Mouse (Mus musculus) forebrain, embryonic 13.5 days (tissue): Measurements from ENCODE around the gene A530016L24Rik. TPM values are rescaled to one million over a fixed set of nuclear protein-coding genes. Genes with fewer than 3 reads are reported as not detected.

ENCODE experiments used
- ATAC-seq: fragments of 200-750 bp; cut with Nextera tagmentation; 2 replicates; pipeline ENCODE4 v1.8.0; 2017
- H3K27ac ChIP-seq: fragments of 300-500 bp; sonication (generic); 2 replicates; pipeline ENCODE4 v1.5.1; 2015; ENCODE audit warnings: inconsistent platforms, mild to moderate bottlenecking, moderate library complexity
- H3K27me3 ChIP-seq: fragments of 300-500 bp; sonication (generic); 2 replicates; pipeline ENCODE4 v1.6.1; 2015; ENCODE audit warnings: mild to moderate bottlenecking, inconsistent platforms
- H3K36me3 ChIP-seq: fragments of 300-500 bp; sonication (generic); 2 replicates; pipeline ENCODE4 v1.6.1; 2015; ENCODE audit warnings: mild to moderate bottlenecking, inconsistent platforms; ENCODE audit not compliant: poor library complexity, severe bottlenecking
- H3K4me1 ChIP-seq: fragments of 300-500 bp; sonication (generic); 2 replicates; pipeline ENCODE4 v1.6.1; 2015; ENCODE audit warnings: inconsistent platforms
- H3K4me2 ChIP-seq: fragments of 300-500 bp; sonication (generic); 2 replicates; pipeline ENCODE4 v1.6.1; 2015; ENCODE audit warnings: inconsistent platforms, mild to moderate bottlenecking, moderate library complexity
- H3K4me3 ChIP-seq: fragments of 300-500 bp; sonication (generic); 2 replicates; pipeline ENCODE4 v1.5.1; 2015; ENCODE audit warnings: mild to moderate bottlenecking, inconsistent platforms
- H3K9ac ChIP-seq: fragments of 300-500 bp; sonication (generic); 2 replicates; pipeline ENCODE4 v1.6.1; 2015; ENCODE audit warnings: mild to moderate bottlenecking, inconsistent platforms
- H3K9me3 ChIP-seq: fragments of 300-500 bp; sonication (generic); replicated peaks from 2 replicates; pipeline ENCODE4 v1.6.1; 2016; ENCODE audit warnings: inconsistent platforms
- WGBS: fragments of 180-500 bp; shearing (Covaris S2); methylation state at CpG from one replicate; pipeline ENCODE4 v1.1.7; 2015; 5-methylcytosine and 5-hydroxymethylcytosine counted together
- polyA plus RNA-seq: library from polyadenylated mRNA; unstranded; fragments of >200 nt; fragmentation: Nextera tagmentation; extraction: Ambion mirVana; gene quantifications from 2 replicates; pipeline ENCODE4 v1.2.1, GENCODE M21; 2015

Gene A530016L24Rik
- polyA plus RNA-seq, 1 experiment from 2014 or later: not detected

- H3K4me1 ChIP-seq: peaks cover 47% of the 10 kb centered on the region
- H3K9ac ChIP-seq: no peak overlapping the region
- H3K27me3 ChIP-seq: 0 out of 2 replicates have a peak, but pooled peaks cover 2% of the 10 kb centered on the region
- H3K27ac ChIP-seq: peak overlapping the region; percentile 95
- 86% methylated on average over 12 of the region's 12 CpGs for WGBS
- no peak overlapping the region for H3K4me3 ChIP-seq
- no peak for ATAC-seq
- no peaks in the 10 kb centered on the region for H3K36me3 ChIP-seq
- no peaks in the 10 kb centered on the region for H3K9me3 ChIP-seq
- no peak overlapping the region for H3K4me2 ChIP-seq
These were observed 51.1 kb downstream of the A530016L24Rik start for GRCm38 (mm10) chr12:112540321-112540720.

GRCm38 (mm10) chr12:112541483-112542091 lies 52.3 kb downstream of the A530016L24Rik start:
- H3K9ac ChIP-seq: 0 out of 2 replicates have a peak overlapping the region, but pooled peaks have one; percentile 32
- 6% methylated on average over 8 of the region's 8 CpGs for WGBS
- no peaks in the 10 kb centered on the region for H3K9me3 ChIP-seq
- peaks cover 56% of the 10 kb centered on the region for H3K4me1 ChIP-seq
- H3K27ac ChIP-seq: peak overlapping the region; percentile 95
- H3K4me2 ChIP-seq: peak overlapping the region; percentile 34
- 0 out of 2 replicates have a peak, but pooled peaks cover 2% of the 10 kb centered on the region for H3K27me3 ChIP-seq
- ATAC-seq: peak; percentile 84
- H3K36me3 ChIP-seq: no peaks in the 10 kb centered on the region
- H3K4me3 ChIP-seq: no peak overlapping the region

GRCm38 (mm10) chr12:112542257-112542919 lies 53.1 kb downstream of the A530016L24Rik start:
- Histone ChIP-seq H3K9ac (peak overlapping the region; percentile 53), H3K9me3 (no peaks in the 10 kb centered on the region), H3K36me3 (no peaks in the 10 kb centered on the region), H3K27ac (peak overlapping the region; percentile 95), H3K4me3 (no peak overlapping the region), H3K4me2 (peak overlapping the region; percentile 34), H3K27me3 (0 out of 2 replicates have a peak, but pooled peaks cover 2% of the 10 kb centered on the region), H3K4me1 (peaks cover 56% of the 10 kb centered on the region)
- peak; percentile 54 for ATAC-seq
- 29% methylated on average over 13 of the region's 13 CpGs for WGBS

- 4% methylated on average over 11 of the region's 11 CpGs for WGBS
- Histone ChIP-seq H3K27ac (peak overlapping the region; percentile 95), H3K4me2 (peak overlapping the region; percentile 26; the same call in 1 of the 2 replicates), H3K4me1 (peaks cover 56% of the 10 kb centered on the region), H3K36me3 (no peaks in the 10 kb centered on the region), H3K27me3 (0 out of 2 replicates have a peak, but pooled peaks cover 2% of the 10 kb centered on the region), H3K9ac (peak overlapping the region; percentile 53; the same call in 1 of the 2 replicates), H3K9me3 (no peaks in the 10 kb centered on the region), H3K4me3 (no peak overlapping the region)
- peak; percentile 46 for ATAC-seq
These were observed 53.7 kb downstream of the A530016L24Rik start for GRCm38 (mm10) chr12:112542920-112543300.

- H3K27ac ChIP-seq: no peak overlapping the region
- 0 out of 2 replicates have a peak, but pooled peaks cover 2% of the 10 kb centered on the region for H3K27me3 ChIP-seq
- WGBS: 73% methylated on average over 9 of the region's 9 CpGs
- peaks cover 56% of the 10 kb centered on the region for H3K4me1 ChIP-seq
- H3K9ac ChIP-seq: no peak overlapping the region
- ATAC-seq: no peak
- no peak overlapping the region for H3K4me2 ChIP-seq
- H3K4me3 ChIP-seq: no peak overlapping the region
- no peaks in the 10 kb centered on the region for H3K36me3 ChIP-seq
- no peaks in the 10 kb centered on the region for H3K9me3 ChIP-seq
These were observed 54.7 kb downstream of the A530016L24Rik start for GRCm38 (mm10) chr12:112543941-112544340.

- ATAC-seq: no peak
- H3K4me2 ChIP-seq: no peak overlapping the region
- no peaks in the 10 kb centered on the region for H3K36me3 ChIP-seq
- no peak overlapping the region for H3K4me3 ChIP-seq
- 38% methylated on average over 12 of the region's 12 CpGs for WGBS
- 0 out of 2 replicates have a peak, but pooled peaks cover 2% of the 10 kb centered on the region for H3K27me3 ChIP-seq
- H3K9ac ChIP-seq: 0 out of 2 replicates have a peak overlapping the region, but pooled peaks have one; percentile 26
- H3K27ac ChIP-seq: peak overlapping the region; percentile 35; the same call in 1 of the 2 replicates
- peaks cover 54% of the 10 kb centered on the region for H3K4me1 ChIP-seq
- no peaks in the 10 kb centered on the region for H3K9me3 ChIP-seq
These were observed 55.9 kb downstream of the A530016L24Rik start for GRCm38 (mm10) chr12:112544946-112545701.

GRCm38 (mm10) chr12:112546110-112546509 lies 56.9 kb downstream of the A530016L24Rik start:
- peak overlapping the region; percentile 35 for H3K27ac ChIP-seq
- H3K9me3 ChIP-seq: no peaks in the 10 kb centered on the region
- H3K27me3 ChIP-seq: 0 out of 2 replicates have a peak, but pooled peaks cover 2% of the 10 kb centered on the region
- no peak overlapping the region for H3K4me2 ChIP-seq
- no peak overlapping the region for H3K9ac ChIP-seq
- no peaks in the 10 kb centered on the region for H3K36me3 ChIP-seq
- H3K4me1 ChIP-seq: peaks cover 44% of the 10 kb centered on the region
- no peak for ATAC-seq
- 85% methylated on average over 8 of the region's 8 CpGs for WGBS
- no peak overlapping the region for H3K4me3 ChIP-seq

GRCm38 (mm10) chr12:112549287-112549686 lies 60.0 kb downstream of the A530016L24Rik start:
- no peak for ATAC-seq
- no peaks in the 10 kb centered on the region for H3K27me3 ChIP-seq

More at GRCm38 (mm10) chr12:112549287-112549686, 60.0 kb downstream of the A530016L24Rik start:
- no peak overlapping the region for H3K4me2 ChIP-seq
- no peak overlapping the region for H3K4me3 ChIP-seq
- no peaks in the 10 kb centered on the region for H3K9me3 ChIP-seq
- no peak overlapping the region for H3K9ac ChIP-seq
- peaks cover 35% of the 10 kb centered on the region for H3K4me1 ChIP-seq
- H3K36me3 ChIP-seq: no peaks in the 10 kb centered on the region
- WGBS: 92% methylated on average over 1 of the region's 1 CpGs
- no peak overlapping the region for H3K27ac ChIP-seq

Other genes with a start within 250 kb of the A530016L24Rik start
- 23.3 and 30.7 TPM in 2 replicates for gene Tmem179, start 27.3 kb downstream of the A530016L24Rik start, polyA plus RNA-seq
- gene Inf2, start 99.3 kb downstream of the A530016L24Rik start, polyA plus RNA-seq: 2.4 and 2.6 TPM in 2 replicates
- gene Adssl1, start 130.6 kb downstream of the A530016L24Rik start, polyA plus RNA-seq: 1.4 and 2.1 TPM in 2 replicates
- gene Siva1, start 155.2 kb downstream of the A530016L24Rik start, polyA plus RNA-seq: 154 and 174 TPM in 2 replicates
- 46.4 and 50.3 TPM in 2 replicates for gene Akt1, start 185.4 kb downstream of the A530016L24Rik start, polyA plus RNA-seq
- 2.1 and 2.4 TPM in 2 replicates for gene Zbtb42, start 189.4 kb downstream of the A530016L24Rik start, polyA plus RNA-seq
- gene Cep170b, start 231.0 kb downstream of the A530016L24Rik start, polyA plus RNA-seq: 11.0 and 13.1 TPM in 2 replicates